Mouse (Mus musculus): ENCODE data around the gene Rnf214.

DNA sequence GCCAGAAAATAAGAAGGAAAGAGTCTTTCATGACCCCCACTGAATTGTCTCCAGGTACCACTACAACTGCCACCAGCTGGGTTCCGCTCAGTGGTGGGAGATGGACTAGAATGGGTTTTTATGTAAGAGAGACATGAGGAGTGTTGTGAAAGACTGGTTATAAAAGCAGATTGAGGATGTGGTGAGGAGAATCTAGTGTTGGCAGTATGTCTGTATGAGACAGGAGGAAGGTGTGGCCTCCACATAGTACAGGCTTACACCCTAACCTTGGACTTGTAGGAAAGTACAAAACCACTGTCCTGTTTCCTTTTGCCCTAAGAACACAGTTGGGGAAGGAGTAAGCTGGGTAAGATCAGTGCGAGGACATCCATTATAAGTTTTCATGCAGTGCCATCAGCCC, 53.0 kb downstream of the Rnf214 start:
- no peak for TF ChIP-seq CTCF (IDR thresholded peaks at IDR 0.05; ENCODE audit: insufficient read depth, low read length)
- no peak for TF ChIP-seq POLR2A (IDR thresholded peaks at IDR 0.05; ENCODE audit: borderline replicate concordance, extremely low read depth, low read depth, low read length)
